Mouse (Mus musculus) cortical plate, adult 2 months (tissue): ENCODE results near the gene Fancf.

Experiments used
- CTCF ChIP-seq: fragments of 200-500 bp; IDR thresholded peaks from 2 replicates; pipeline ENCODE4 v1.5.1; 2011; ENCODE audit warnings: mild to moderate bottlenecking, control low read depth, low read length; ENCODE audit not compliant: insufficient read depth; ENCODE audit errors: extremely low read depth
- POLR2A ChIP-seq: fragments of 200-500 bp; IDR thresholded peaks from 2 replicates; pipeline ENCODE4 v1.6.1; 2011; ENCODE audit warnings: mild to moderate bottlenecking, low read length, control low read depth; ENCODE audit not compliant: insufficient read depth; ENCODE audit errors: extremely low read depth

DNA sequence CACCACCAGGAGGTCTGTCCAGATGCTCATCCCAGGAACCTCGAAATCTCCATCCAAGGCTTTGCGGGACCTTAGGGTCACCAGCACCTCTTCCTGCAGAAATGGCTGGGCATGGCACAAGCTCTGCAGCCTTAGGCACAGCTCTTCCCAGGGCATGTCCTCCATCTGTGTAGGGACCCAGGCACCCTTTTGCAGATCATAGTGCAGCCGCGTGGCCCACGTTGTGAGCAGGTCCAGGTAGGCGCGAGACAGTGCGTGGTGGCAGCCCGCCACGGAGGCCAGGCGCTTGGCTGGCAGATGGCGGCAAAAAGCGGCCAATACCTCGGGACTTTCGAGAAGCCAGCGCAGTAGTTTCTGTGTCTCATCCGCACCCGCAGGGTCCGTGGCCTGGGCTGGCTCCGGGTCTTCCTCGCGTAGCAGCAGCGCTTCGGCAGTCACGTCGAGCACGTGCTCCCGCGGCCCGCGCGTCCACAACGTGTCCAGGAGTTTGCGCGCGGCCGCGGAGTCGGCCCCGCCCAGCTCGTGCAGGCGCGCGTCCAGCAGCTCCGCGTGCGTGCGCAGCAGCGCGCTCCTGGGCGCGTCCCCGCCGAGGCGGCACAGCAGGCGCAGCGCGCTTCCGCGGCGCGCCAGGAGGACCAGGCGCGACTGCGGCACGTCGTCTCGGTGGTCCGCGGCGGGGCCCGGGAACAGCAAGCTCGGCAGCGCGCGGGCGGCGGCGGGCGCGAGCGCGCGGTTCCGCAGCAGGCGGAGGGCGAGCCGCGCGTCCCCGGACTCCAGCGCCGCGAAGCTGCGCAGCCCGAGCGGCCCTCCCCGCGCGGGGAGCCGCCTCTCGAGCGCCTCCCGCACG is 594 bp downstream of the Fancf start, which contains the start of gene Gas2:
- TF ChIP-seq POLR2A (peak; percentile 50; the same call in 1 of the 2 replicates), CTCF (no peak)
